Mouse (Mus musculus) CD4-positive, CD25-positive, alpha-beta regulatory T cell, adult 2 months (primary cell): Measurements from ENCODE around the gene Rnf149.

Experiments used
- DNase-seq: peaks from one replicate; pipeline ENCODE4 v3.0.0-alpha.2; 2012; ENCODE audit warnings: low read depth, low spot score

The Rnf149 gene

DNA sequence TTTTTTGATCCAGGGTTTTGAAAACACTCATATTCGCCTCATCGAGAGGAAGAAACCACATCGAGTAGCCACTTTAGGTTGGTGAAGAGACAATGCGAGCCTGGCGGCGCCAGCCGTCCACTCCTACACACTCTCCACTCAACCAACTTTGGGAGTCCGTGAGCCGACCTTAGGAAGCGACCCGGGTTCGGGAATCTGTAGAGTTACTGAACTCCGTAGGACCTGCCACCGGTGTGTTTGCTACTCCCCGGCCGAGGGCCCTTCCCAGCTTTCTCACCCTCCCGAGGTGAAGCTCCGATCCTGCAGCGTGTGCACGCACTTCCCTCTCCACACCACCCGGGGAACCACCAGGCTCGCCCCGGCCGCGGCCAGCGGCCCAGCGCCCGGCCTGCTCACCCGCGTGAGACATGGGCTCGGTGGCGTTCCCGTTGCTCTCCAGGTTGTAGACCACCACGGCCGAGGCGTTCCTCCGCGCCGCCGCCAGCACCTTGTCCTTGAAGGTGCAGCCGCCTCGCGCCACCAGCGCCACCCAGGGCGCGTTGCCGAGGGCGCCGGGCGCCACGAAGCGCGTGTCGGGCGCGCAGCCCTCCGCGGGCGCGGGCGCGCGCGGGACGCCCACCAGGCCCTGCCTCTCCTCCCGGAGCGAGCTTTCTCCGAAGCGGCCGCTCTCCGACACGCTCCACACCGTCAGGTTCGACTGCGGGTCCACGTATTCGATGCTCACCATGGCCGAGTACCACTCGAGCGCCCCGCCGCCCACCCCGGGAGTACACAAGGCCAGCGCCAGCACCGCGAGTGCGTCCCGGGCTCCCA, 568 bp downstream of the Rnf149 start:
- DNase-seq, result peak; percentile 78

DNA sequence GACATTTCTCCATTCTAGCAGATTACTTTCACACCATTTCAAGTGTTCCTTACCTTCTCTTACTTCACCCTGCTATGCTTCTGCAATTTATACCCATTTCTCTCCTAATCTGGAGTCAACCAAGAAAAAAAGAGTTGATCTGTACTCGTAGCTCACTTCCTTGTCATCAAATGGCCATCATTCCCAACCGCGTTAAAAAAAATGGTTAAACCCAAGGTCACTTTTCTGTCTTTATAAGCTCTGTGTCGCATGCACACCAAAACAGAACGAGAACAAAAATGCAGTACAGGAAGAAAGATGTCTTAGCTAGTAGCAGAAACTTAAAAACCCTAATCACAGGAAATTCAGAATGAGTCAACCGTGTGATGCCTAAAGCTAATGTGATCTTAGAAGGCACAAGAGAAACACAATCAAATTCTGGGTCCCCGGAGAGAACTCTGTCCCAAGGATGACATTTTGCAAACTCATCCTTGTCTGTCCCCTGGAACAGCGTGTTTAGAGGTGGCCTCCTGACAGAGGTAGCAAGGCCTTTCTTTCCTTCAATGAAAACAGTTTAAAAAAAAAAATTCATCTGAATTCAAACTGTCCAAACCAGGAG, 1.3 kb downstream of the Rnf149 start:
- DNase-seq, result peak; percentile 57

DNA sequence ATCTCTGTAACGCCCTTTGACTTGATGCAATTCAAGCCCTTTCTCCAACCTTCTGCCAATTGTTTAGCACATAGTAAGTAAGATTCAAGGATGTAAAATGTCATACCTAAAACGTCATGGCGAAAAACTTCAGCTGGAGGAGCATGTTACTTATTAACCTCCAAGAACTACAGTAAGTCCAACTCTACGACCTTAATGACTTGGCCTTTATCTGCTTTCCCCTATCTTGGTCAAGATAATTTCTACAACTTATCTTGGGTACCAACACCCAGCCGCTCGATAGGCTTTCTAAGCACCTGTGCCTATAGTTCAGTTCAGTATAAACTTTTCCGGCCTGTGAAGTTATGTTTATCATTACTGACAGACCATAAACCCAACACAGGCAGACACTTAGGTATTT, 3.3 kb downstream of the Rnf149 start:
- no peak for DNase-seq

DNA sequence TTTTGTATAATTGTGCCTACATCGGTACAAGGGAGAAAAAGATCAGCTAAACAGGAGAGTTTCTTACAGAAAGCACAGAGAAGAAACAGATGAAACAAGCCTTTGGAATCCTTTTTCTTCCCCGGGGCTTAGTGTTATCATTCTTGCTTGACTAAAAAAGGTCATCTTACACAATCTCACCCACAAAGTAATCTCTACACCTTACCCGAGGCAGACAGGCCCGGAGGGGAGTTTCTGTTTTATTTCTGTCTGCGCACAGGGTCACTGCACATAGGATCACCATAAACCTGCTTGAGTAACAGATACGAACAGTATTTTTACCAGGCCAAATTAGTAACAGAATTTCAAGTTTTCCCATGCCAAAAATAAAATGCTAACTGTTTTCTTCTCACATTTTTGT, 5.6 kb downstream of the Rnf149 start:
- DNase-seq, result no peak

DNA sequence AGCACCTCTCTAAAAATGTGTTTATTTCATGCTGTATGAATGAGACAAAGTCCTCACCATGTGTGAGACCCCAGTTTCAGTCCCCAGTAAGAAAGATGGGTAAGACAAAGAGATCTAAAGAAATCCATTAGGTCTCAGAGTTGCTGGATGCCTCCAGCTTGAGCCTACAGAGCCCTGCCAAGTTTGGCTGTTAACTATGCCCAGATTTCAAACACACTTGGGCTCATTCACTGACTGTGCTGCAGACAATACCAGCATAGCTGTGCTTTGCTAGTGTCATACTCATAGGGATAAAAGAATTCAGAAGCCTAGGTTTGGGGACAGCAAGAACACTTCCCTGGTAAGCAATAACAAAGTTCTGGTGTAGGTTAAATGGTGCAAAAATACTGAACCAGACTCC, 9.1 kb downstream of the Rnf149 start:
- DNase-seq, result no peak

DNA sequence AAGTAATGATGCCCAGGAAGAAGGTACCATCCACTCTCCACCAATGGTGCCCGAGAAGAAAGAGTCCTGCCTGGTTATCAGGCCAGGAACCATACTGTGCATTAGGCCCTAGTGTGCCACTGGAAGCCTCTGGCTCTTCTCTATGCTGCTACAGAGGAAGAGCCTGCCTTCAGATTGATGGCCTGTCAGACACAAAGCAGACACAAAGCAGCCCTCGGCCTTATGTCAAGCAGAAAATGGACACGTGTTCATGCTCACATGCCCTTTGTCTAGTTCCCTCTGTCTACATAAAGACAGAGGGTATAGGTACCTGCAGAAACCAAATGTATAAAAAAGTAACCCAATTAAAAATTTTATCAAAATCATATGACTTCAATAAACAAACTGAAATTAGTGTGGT, 12.6 kb downstream of the Rnf149 start:
- no peak for DNase-seq

DNA sequence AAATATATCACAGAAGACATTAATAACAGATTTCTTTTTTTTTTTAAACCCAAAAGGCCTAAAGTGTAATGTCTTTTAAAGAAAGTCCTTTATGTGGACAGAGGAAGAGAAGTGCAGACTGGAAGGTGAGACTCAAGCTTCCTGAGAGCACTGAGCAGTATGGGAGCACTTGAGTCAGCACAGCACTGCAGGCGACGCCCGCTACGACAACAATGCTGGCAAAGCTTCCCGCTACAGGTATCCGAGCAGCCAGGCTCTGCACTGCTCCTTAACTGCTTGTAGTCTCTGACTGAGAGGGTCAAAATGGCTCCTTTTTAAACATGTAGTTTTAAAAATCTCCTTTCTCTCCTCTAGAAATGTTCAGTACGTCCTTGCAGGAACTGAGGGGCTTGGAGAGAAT, 14.0 kb downstream of the Rnf149 start:
- no peak for DNase-seq

DNA sequence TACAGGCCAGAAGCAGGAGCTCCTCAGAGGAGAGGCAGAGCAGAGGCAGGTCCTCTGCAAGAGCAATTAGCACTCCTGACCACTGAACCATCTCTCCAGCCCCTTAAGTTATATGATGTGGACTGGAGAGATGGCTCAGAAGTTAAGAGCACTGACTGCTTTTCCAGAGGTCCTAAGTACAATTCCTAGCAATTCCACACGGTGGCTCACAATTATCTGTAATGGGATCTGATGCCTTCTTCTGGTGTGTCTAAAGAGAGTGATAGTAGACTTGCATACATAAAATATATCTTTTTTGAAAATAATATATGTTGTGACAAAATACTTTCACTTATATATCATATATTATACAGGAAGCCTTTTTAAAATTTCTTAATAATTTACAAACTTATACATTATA, 15.3 kb downstream of the Rnf149 start:
- no peak for DNase-seq

DNA sequence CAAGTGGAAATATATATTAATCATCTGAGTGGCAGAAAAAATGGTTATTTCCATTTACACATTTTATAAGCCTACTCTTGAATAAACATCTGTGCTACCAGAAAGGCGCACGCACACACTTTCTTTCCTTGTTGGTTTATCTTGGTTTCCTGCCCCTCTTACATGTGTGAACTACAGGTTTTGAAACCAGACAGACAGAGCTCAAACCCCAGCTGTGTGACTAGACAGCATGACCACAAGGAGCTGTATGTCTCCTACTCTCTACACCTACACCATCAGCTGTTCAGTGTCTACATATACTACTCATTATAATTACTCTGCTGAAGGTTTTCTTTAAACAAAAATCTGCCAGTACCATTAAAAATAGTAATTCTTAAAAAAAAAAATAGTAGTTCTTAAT, 18.2 kb downstream of the Rnf149 start:
- peak; percentile 70 for DNase-seq

DNA sequence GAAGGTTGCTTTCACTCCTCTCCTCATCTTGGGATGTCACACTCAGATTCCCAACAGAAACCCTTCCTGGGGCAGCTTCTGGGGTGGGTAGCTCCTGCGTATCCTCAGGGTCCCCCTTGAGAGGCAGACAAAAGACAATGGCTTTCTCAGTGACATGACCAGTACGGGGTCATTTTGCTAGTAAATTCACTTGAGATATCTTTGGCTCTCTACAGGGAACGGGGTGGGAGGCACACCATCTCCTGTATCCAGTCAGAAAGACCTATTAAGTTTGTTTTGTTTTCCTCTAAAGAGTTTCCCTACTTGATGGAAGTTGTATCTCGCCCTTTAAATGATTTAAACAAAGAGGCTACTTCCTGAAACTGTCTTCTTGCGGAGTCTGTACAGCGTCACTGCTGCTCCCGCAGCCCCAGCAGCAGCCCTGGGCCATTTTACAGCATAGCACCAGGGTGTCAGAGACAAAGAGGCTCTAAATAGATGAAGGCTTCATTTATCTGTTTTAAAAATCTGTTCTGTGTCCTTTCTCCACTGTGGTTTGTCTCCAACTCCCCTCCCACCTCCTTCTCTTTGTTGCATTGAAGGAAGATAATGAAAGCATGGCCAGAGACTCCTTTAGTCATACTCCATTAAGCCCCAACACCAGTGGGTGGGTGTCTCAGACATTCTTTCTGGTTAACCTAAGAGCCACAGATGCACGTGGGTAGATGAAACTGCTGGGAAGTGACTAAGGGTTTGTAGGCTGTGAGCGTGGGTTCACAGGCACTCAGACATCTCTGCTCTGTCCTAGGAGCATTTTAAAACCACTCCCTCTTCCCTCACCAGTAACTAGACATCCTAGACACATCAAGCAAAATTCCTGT, 21.4 kb downstream of the Rnf149 start:
- DNase-seq, result peak; percentile 57

DNA sequence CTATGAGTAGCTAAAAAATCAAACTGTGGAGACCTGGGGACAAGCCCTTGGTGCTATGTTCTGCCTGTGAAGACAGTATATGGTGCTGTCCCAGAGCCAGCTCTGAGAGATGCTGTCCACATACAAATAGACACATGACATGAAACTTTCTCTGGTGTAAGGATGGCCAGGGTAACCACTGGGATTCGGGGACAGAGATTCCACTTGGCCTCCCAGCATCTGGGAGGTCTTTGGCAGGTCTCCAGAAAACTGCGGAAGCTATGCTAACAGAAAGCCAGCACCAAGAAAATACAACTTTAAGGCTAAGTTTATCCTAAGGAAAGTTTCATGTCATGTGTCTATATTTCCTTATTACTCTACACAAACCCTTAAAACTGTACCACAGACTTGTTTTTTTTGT, 27.4 kb downstream of the Rnf149 start:
- no peak for DNase-seq

DNA sequence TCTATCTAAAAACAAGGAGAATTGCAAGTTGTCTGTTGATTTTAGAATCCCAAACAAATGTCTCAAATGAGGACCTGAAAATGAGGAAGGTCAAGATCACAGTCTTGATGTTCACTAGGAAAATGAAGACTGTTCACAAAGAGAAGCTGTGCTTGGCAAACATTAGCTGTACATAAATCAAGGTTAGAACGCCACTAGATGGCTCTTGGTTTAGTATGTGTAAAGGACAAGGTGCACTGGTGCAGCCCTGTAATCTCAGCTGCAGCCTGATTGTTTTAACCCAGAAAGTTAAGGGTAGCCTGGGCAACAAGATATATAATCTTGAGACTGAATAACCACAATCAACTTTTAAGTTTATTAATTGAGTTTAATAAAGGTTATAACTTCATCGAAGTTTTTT, 30.0 kb downstream of the Rnf149 start:
- no peak for DNase-seq

DNA sequence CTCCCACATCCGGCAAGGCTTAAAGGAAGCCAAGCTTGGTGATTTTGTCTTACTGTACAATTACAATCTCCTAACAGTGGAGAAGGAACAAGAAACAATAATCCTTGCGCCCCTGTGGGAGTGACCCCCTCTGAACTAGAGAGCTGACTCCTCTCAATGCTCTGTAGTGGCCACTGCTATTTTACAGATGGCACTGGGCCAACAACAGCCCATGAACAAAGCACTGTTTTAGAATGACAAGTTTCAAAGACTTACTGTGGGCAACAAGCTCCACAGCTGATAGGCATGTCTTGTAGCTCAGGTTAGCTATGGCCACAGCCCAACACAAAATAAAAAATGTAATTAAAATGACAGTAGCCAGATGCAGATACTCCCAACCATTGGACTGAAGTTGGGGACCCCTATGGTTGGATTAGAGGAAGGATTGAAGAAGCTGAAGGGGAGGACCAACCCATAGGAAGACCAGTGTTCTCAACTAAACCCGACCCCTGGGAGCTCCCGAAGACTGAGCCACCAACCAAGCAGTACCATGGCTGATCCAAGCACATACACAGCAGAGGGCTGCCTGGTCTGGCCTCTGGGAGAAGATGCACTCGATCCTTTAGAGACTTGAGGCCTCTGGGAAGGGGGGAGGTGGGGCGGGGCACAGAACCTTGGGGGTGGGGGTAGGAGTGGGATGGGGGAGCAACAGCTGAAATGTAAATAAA, 30.9 kb downstream of the Rnf149 start:
- DNase-seq, result no peak

DNA sequence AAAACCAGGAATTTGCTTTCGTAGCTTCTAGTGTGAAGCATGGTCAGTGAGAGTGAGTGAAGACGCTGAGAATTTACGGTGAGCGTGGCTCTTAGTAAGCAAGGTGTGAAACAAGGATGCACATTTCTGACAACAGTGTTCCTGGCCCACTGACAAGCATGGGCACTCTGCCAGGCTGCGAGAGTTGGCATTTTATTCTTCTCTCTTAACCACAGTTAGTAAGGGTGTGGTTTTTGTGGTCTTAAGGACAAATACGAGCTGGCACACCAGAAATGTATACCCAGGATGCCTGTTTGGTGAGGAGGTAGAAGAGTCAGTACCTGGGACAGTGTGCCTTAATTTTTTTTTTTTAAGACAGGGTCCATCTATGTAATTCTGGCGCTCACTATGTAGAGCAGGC, 31.6 kb downstream of the Rnf149 start:
- no peak for DNase-seq

DNA sequence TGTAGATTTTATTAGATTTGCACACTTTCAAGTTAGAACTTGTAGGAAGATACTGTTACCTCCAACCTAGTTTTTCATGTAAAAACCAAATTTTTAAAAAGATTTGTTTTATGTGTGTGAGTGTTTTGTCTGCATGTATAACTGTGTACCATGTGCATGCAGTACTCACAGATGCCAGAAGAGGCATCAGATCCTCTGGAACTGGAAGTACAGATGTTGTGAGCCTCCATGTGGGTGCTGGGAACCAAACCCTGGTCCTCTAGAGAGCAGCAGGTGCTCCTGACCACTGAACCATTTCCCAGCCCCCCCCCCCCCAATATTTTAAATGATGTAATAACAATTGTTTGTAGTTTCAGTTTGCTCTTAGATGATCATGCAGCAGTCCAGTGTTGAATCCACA, 36.6 kb downstream of the Rnf149 start:
- no peak for DNase-seq

DNA sequence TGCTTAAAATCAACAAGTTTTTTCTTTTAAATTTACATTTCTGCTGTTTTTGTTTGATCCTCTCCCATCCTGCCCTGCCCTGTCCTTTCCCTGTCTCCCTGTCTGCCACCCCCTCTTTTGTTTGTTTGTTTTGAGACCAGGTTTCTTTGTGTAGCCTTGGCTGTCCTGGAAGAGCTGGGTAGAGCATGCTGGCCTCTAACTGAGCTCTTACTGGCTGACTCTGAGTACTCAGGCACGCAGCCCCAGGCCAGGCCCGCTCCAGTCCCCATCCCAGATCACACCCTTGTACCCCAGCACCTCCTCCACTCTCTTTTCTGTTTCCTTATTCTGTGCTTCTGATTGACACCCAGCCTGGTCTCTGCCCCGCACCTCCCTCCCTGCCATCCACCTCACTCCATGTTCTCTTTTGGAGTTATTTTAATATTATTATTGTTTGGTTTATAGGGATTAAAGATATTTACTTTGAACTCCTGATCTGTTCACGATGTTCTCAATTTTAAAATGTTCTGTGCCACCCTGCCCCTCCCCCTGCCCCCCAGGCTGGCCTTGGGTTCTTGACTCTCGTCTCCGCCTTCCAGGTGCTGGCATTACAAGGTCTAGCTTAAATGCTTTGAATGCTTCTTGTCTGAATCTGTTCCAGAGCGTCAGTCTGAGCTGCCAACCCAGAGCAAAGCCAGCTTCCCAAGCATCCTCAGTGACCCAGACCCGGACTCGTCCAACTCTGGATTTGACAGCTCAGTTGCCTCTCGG, 39.4 kb downstream of the Rnf149 start:
- no peak for DNase-seq

DNA sequence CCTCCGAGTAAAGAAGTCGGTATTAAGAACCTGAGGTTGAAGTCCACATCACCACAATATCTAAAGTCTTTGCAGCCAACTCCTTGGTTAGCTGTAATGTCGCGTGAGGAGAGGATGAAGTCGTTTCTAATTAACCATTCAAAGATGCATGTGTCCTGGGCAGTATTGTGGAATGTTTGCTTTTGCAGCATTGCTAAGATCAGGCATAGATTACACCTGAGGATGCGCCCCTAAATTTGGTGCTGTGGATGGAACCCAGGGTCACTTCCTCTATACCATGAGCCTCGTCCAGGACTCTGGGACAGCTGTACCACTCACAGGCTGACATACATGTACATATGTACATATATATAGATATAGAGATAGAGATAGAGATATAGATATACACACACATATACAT, 40.5 kb downstream of the Rnf149 start:
- DNase-seq, result no peak

DNA sequence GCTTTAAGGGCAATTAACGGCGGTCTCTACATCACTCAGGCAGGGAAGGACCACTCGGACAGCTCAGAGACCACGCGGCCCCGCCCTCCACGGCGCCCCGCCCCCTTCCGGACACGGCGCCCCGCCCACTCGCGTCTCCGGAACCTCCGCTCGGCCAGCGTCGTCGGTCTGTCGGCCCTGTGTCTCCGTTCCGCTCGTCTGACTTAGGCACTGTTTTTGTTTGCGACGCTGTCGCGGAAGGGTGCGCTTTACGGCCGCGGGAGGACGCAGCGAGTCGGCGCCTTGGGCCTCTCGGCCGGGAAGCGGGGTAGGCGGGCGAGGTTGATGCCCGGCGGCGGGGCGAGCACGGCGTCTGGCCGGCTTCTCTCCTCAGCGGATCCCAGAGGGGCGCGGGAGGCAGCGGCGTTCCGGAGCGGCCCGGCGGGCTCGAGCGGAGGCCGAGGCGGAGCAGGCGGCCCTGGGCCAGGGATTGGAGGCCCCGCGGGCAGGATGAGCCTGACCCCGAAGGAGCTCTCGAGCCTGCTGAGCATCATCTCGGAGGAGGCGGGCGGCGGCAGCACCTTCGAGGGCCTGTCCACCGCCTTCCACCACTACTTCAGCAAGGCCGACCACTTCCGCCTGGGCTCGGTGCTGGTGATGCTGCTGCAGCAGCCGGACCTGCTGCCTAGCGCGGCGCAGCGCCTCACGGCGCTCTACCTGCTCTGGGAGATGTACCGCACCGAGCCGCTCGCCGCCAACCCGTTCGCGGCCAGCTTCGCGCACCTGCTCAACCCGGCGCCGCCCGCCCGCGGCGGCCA, 41.5 kb downstream of the Rnf149 start:
- peak; percentile 98 for DNase-seq

DNA sequence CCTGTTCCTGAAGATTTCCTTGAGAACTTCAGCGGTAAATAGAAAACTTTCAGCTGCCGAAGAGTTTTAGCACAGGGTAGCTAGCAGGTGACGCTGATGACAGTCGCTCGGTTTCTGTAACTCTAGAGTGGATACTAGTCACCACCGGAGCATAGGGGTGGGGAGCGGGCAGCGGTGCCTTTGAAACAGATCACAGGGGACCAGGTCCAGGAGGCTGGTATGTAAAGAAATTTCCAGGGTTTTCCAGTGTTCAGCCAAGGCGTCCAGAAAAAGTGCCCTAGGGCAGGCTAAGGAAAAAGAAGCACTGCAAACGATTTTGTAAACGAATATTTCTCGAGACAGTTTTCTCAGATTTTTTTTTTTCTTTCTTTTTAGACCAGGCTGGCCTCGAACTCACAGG, 42.4 kb downstream of the Rnf149 start, which contains the start of gene Cnot11:
Gene Cnot11, plus strand, starts transcription at position 162 of the 400 bp plus-strand sequence.
- DNase-seq, result no peak

DNA sequence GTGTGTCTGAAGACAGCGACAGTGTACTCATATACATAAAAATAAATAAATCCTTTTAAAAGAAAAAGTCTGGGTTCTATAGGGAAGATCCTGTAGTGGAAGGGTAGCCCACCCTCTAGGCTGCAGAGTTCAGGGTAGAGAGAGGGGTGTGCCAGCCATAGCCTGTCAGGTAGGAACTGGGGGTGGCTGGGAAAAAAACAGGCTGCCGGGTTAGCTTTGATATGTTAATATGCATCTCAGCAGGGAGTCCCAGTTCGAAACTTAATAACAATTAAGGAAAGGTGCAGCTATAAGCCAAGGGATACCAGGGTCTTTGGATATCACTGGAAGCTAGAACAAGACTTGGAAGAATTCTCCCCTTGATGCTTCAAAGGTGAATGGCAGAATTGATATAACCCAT, 43.3 kb downstream of the Rnf149 start:
- DNase-seq, result no peak
